In the genomic region with DNA sequence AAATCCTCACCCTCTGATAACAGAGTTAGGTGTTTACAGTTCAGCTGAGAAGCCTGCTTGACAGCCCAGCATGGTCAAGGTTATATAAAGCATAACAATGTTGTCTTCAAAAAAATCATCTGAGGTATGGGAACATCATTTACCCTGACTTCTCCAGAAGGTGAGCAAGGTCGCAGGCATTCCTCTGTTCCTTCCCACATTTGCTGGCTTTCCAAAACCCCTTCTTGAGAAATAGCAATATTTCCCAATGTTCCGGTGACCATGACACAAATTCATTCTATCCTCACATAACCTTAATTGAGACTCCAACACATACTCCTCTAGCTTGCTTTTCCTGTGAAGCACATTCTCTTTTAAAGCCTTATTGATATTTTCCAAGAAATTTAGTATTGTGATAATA, we compare ENCODE assay signal across 8 mouse cellular contexts. TPM values are rescaled to one million over a fixed set of nuclear protein-coding genes. Genes with fewer than 3 reads are reported as not detected.
DNase-seq lines count a peak whose midpoint lies in the region; ATAC-seq and TF ChIP-seq lines count a peak whose summit lies in the region.

No protein-coding gene starts in this region.

- peak overlapping the region; percentile 95; the same call in 1 of the 2 replicates for H3K27ac ChIP-seq in kidney, embryonic 15.5 days
- H3K27ac ChIP-seq in embryonic facial prominence, embryonic 11.5 days (replicated peaks; ENCODE audit: low read depth, low read length) = no peak overlapping the region
- peak overlapping the region; percentile 79; the same call in 1 of the 2 replicates for H3K27ac ChIP-seq in intestine, postnatal 0 days (ENCODE audit: low read depth, low read length)

- H3K36me3 ChIP-seq in kidney, embryonic 15.5 days = peaks cover 16% of the 10 kb centered on the region
- H3K36me3 ChIP-seq in embryonic facial prominence, embryonic 11.5 days (replicated peaks; ENCODE audit: control insufficient read depth, insufficient read depth, low read depth, low read length) = no peaks in the 10 kb centered on the region; the same call in 1 of the 2 replicates
- H3K36me3 ChIP-seq in intestine, postnatal 0 days (ENCODE audit: control insufficient read depth, insufficient read depth) = peaks cover 7% of the 10 kb centered on the region; the same call in 1 of the 2 replicates

- no peaks in the 10 kb centered on the region for H3K27me3 ChIP-seq in kidney, embryonic 15.5 days
- no peaks in the 10 kb centered on the region for H3K27me3 ChIP-seq in embryonic facial prominence, embryonic 11.5 days (ENCODE audit: control insufficient read depth, insufficient read depth, low read length)
- no peaks in the 10 kb centered on the region for H3K27me3 ChIP-seq in intestine, postnatal 0 days (replicated peaks; ENCODE audit: control insufficient read depth, insufficient read depth, low read length)

- TF ChIP-seq CTCF in intestine, postnatal 0 days (IDR thresholded peaks at IDR 0.05; ENCODE audit: low read depth) = no peak

- peak overlapping the region; percentile 67 for H3K4me2 ChIP-seq in kidney, embryonic 15.5 days
- H3K4me2 ChIP-seq in embryonic facial prominence, embryonic 11.5 days (ENCODE audit: low read depth, low read length) = peak overlapping the region; percentile 52
- H3K4me2 ChIP-seq in intestine, postnatal 0 days (replicated peaks; ENCODE audit: low read depth) = peak overlapping the region; percentile 64

- H3K9me3 ChIP-seq in kidney, embryonic 15.5 days (replicated peaks) = no peaks in the 10 kb centered on the region
- H3K9me3 ChIP-seq in embryonic facial prominence, embryonic 11.5 days (replicated peaks; ENCODE audit: control insufficient read depth, low read length) = no peaks in the 10 kb centered on the region
- H3K9me3 ChIP-seq in intestine, postnatal 0 days (ENCODE audit: control insufficient read depth) = no peaks in the 10 kb centered on the region

- 54% methylated on average over 2 of the region's 2 CpGs for WGBS in kidney, embryonic 15.5 days
- 58% methylated on average over 2 of the region's 2 CpGs for WGBS in embryonic facial prominence, embryonic 11.5 days
- 50% methylated on average over 2 of the region's 2 CpGs for WGBS in intestine, postnatal 0 days

- peak overlapping the region; percentile 63 for H3K9ac ChIP-seq in kidney, embryonic 15.5 days
- H3K9ac ChIP-seq in embryonic facial prominence, embryonic 11.5 days (replicated peaks; ENCODE audit: low read length) = peak overlapping the region; percentile 72
- H3K9ac ChIP-seq in intestine, postnatal 0 days (ENCODE audit: low read depth, low read length) = peak overlapping the region; percentile 48; the same call in 1 of the 2 replicates

- H3K4me1 ChIP-seq in kidney, embryonic 15.5 days = peaks cover 13% of the 10 kb centered on the region
- no peaks in the 10 kb centered on the region for H3K4me1 ChIP-seq in embryonic facial prominence, embryonic 11.5 days (ENCODE audit: control insufficient read depth, insufficient read depth, low read length)
- H3K4me1 ChIP-seq in intestine, postnatal 0 days (replicated peaks; ENCODE audit: control insufficient read depth, insufficient read depth, low read length) = 0 out of 2 replicates have a peak, but pooled peaks cover 5% of the 10 kb centered on the region

- ATAC-seq in kidney, embryonic 15.5 days (replicated peaks; ENCODE audit: low FRiP score) = no peak
- no peak for ATAC-seq in embryonic facial prominence, embryonic 11.5 days (replicated peaks; ENCODE audit: insufficient number of reproducible peaks, low FRiP score, low TSS enrichment, low read depth)
- no peak for ATAC-seq in intestine, postnatal 0 days

- DNase-seq in kidney, adult 11 months = no peak
- DNase-seq in embryonic facial prominence, embryonic 11.5 days (ENCODE audit: low spot score) = no peak
- DNase-seq in naive thymus-derived CD4-positive, alpha-beta T cell, adult 2 months (ENCODE audit: low read depth) = peak; percentile 13
- DNase-seq in right cerebral cortex, adult 18-20 months = no peak
- no peak for DNase-seq in urinary bladder, adult 18-20 months (ENCODE audit: low spot score in 2 of 2)
- no peak for DNase-seq in urinary bladder, postnatal 36 days (ENCODE audit: low spot score in 2 of 2)

- H3K4me3 ChIP-seq in kidney, embryonic 15.5 days (replicated peaks) = peak overlapping the region; percentile 74
- peak overlapping the region; percentile 67 for H3K4me3 ChIP-seq in embryonic facial prominence, embryonic 11.5 days (ENCODE audit: low read depth, low read length)
- peak overlapping the region; percentile 81 for H3K4me3 ChIP-seq in intestine, postnatal 0 days (ENCODE audit: low read depth, low read length)

RNA-seq across cellular contexts. Expression of gene Ccdc138, which starts 0.8 kb away (rescaled TPM):
- 10.1 and 10.7 TPM in 2 replicates for polyA plus RNA-seq in kidney, embryonic 15.5 days (2015; fragmentation: Nextera tagmentation; extraction: Ambion mirVana)
- 7.4 and 9.9 TPM in 2 replicates for polyA plus RNA-seq in embryonic facial prominence, embryonic 11.5 days (2014; fragmentation: Nextera tagmentation; extraction: Ambion mirVana)
- 2.5 and 2.6 TPM in 2 replicates for polyA plus RNA-seq in intestine, postnatal 0 days (2015; fragmentation: Nextera tagmentation; extraction: Ambion mirVana)

RNA-seq across cellular contexts. Expression of gene Ranbp2, which starts 51.8 kb away (rescaled TPM):
- polyA plus RNA-seq in kidney, embryonic 15.5 days (2015; fragmentation: Nextera tagmentation; extraction: Ambion mirVana) = 24.5 and 24.6 TPM in 2 replicates
- polyA plus RNA-seq in embryonic facial prominence, embryonic 11.5 days (2014; fragmentation: Nextera tagmentation; extraction: Ambion mirVana) = 27.5 and 30.8 TPM in 2 replicates
- 8.0 and 9.0 TPM in 2 replicates for polyA plus RNA-seq in intestine, postnatal 0 days (2015; fragmentation: Nextera tagmentation; extraction: Ambion mirVana)
